Mouse (Mus musculus) inflammation-experienced regulatory T-cells, adult 6 months (primary cell): ENCODE measurements around the gene Vmn1r54. TPM values are rescaled to one million over a fixed set of nuclear protein-coding genes. Genes with fewer than 3 reads are reported as not detected.
"Not testable (repeated sequence)": the region's sequence is repeated elsewhere in the genome, so short reads cannot be mapped to it uniquely, and the experiment has no call there.

Experiments
- ATAC-seq: one replicate; pipeline ENCODE4 v1.8.0; 2017
- polyA plus RNA-seq, 3 experiments: library from polyadenylated mRNA; unstranded; fragments of 100-300 nt; shearing (Covaris generic); gene quantifications; one replicate each; pipeline ENCODE4 v1.2.1; 2017

Vmn1r54 gene
- not detected for polyA plus RNA-seq

DNA sequence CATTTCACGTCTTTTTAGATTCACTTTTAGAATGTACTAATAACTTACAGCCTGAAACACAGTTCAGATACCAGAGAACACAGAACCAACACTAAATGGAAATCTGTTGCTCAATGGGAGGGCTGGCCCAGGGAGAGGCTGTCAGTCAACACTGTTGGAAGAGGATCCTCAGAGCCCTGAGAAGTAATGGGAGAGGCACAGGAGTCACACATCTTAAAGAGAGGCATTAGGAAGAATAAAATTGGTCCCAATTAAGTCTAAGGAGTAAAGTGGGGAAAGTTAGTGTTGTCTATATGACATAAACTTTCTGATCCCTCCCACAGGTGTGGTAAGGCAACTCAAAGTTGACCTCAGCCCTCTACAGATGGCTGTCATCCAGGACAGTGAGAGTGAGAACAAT is at the start of gene Vmn1r54:
Gene Vmn1r54 (plus strand): TSS at position 301 of the 400 bp plus-strand sequence.
- no peak for ATAC-seq

- ATAC-seq, result not testable (repeated sequence)
These were observed 43.6 kb upstream of the Vmn1r54 start, which contains the start of gene V1ra8 for GRCm38 (mm10) chr6:90202493-90202892. Gene V1ra8 (plus strand): TSS chr6:90202793.

GRCm38 (mm10) chr6:90224338-90224737 is 21.8 kb upstream of the Vmn1r54 start, which contains the start of gene Vmn1r53:
Gene Vmn1r53 (minus strand): TSS chr6:90224438.
- ATAC-seq, result no peak

DNA sequence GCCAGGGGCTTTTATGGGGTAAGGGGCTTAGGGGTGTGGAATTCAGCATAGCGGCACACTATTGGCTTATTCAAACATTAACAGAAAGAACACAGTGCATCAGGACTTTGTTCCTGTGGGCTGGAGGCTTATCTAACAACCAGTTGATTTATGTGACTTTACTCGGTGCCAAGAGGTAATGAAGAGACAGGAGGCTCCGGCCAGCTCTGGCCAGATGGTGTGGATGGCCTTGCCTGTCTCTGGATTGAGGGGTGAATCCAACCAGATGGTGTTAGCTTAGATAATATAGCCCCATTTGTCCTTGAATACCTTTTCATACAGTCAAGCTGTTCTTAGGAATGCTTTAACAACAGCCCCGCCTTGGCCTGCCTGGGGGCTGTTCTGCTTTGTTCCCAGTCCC is 14.0 kb upstream of the Vmn1r54 start:
- ATAC-seq, result not testable (repeated sequence)

DNA sequence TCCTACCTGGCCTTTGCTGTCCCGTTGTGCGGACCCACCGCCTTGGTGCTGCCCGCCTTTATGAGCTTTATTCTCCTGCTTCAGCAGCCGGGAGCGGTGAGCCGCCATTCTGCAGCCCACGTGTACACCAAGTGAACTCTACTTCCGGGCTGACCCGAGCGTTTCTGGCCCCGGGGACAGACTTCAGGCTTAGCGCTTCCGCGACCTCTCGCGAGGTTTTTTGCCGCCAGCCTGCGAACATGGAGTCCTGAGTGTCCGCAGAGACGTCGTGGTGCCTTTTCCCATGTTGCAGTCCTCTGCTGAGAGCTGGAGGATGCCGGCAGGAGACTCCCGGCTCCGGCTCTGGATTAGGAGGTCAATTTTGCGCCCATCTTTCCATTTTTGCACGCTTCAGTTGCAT is 13.4 kb upstream of the Vmn1r54 start:
- ATAC-seq, result no peak

GRCm38 (mm10) chr6:90244019-90244418 is 2.1 kb upstream of the Vmn1r54 start:
- ATAC-seq, result no peak

DNA sequence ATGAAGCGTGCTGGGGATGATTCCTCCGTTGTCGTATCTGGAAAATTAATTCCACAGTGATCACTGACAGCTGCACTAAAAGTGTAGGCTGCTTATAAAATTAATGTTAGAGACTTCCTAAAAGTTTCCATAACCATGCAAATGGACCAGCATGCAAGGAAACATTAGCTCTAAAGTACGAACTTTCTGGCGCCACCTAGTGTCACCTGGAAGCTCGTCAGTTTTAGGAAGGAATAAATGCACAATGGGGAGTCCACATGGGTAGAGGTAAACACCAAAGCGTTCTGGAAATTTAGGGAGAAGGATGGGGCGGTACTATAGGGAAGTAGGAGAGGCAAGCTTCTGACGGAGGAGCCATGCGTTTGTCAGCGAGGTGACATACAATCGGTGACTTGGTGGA is 42.2 kb downstream of the Vmn1r54 start:
- ATAC-seq, result no peak

- no peak for ATAC-seq
These were observed 54.8 kb downstream of the Vmn1r54 start, which contains the start of gene BC048671 for GRCm38 (mm10) chr6:90300919-90301318. Gene BC048671 (plus strand): TSS chr6:90301219.

GRCm38 (mm10) chr6:90306315-90306975 is 60.3 kb downstream of the Vmn1r54 start:
- ATAC-seq, result no peak

DNA sequence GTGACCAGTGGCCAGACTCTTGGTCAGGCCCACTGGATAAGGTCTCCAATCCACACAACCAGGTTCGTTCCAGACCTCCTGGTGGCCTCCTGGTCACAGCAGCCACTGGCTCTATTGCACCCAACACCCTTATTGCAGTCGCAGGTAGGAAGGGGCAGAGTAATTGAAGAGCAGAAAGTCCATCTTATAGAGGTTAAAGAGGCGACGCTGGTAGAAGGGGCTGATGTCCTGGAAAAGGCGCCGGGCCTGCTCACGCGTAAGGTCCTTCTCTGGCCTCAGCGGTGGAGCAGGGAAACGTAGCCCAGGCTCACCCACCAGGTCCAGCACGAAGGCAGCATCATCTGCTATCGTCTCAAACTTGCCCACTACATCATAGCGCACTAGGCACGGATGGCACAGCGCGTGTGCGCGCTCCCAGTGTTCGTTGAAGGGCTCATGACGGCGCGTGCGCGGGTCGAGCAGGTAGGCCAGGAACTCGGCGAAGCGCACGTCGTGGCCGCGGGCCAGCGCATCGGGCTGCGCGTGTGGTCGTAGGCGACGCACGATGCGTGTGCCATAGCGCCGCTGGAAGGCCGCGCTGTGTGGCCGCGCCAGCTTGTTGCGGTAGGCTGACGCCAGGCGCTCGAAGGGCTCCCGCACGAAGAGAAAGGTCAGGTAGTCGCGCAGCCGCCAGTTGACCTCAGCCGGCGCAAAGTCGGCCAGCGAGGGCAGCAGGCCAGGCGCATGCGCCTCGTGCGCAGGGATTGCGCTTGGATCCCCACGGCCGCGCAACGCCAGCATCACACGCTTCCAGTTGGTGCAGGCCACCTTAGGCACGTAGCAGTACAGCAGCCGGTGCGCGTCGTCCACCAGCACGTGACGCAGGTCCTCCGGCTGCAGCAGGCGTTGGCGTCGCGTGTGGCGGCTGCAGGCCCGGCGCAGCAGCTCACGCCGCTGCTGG is 63.0 kb downstream of the Vmn1r54 start:
- ATAC-seq, result no peak

DNA sequence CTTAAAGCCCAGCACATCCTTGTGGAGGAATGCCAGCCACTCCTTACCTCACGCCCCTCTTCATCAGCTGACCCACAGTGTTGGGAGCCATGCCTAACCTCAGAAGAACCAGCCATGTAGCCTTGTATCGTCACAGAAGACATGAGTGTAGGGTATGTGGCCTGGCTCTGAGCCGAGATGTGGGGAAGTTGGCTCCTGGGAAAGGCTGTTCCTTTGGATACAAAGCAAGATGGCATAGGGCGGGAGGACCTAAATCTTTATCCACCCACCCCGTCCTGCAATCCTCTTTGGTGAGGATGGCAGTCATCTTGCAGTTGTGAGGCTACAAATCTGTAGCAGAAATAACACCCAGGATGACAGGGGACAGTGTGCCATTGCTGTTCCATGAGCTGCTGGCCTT is 69.9 kb downstream of the Vmn1r54 start:
- ATAC-seq, result no peak

DNA sequence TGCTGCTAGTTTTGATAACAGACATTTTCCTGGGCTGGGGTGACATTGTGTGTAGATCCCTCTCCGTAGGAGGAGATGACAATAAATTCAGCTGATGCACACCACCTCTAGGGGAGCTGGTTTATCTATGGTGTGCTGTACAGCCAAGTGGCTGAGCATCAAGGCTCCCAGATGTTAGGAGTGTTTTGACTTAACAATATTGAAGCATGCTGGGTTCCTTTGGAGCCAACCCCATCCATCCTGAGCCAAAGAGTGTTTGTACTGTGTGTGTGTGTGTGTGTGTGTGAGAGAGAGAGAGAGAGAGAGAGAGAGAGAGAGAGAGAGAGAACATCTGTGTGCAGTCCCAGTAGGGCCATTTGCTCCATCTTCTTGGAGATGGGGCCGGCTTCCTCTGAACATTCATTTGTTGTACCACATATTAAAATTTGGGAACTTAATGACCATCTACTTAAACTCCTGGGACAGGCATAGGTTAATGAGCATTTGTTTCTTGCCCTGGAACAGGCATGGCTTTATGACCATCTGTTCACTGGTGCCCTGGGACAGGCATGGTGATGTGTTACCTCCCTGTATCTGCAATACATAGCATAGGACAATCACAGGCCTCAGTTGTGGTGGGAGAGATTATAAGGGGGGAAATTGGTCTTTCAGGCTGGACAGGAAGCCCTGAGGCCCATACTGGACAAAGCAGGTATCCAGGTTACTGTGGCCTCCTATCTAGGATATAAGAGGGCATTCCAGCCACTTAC is 71.6 kb downstream of the Vmn1r54 start:
- ATAC-seq, result no peak

DNA sequence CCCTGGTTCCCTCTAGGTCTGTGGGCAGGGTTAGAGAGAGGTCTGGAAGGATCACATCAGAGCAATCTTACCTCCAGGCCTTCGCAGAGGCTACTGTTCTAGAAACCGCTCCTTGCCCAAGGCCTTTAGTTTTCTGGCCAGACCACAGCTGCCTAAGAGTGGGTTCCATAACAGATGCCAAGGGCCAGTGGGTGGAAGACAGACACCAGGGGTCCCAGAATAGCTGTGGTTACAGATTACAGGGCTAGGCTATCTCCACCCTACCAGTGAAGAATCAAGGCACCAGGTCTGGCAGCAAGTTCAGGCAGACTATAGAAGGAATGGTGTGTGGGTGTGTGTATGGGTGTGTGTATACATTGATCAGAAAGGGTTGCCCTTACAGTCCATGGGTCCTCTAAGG is 72.9 kb downstream of the Vmn1r54 start:
- no peak for ATAC-seq

DNA sequence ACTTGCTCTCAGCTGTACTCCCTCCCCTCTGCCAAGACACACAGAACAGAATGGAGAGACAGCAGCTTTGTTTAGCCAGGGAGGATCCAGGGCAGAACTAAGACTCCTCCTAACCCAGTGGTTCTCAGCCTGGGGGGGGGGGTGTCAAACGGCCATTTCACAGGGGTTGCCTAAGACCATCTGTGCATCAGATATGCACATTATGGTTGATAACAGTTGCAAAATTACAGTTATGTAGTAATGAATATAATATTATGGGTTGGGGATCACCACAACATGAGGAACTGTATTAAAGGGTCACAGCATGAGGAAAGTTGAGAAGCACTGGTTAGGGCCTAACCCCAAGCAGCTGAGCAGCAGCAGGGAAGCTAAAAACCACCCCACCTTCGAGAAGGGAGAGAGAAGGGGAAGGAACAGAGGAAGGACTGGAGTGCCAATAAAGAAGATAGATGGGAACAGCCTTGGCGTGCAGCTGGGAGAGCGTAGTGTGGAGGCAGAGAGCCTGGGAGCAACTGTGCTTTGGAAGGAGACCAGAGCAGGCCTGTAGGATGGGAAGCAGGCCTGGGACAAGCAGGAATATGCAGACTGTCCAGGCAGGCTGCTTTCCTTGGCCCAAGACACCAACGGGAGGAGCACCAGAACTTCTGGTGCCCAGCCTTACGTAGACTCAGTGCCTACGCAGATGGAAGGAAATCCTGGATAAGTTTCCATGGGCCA is 73.5 kb downstream of the Vmn1r54 start:
- no peak for ATAC-seq

- ATAC-seq, result no peak
These were observed 74.3 kb downstream of the Vmn1r54 start for GRCm38 (mm10) chr6:90320429-90320828.

Other genes starting within 250 kb of the Vmn1r54 start
- gene Vmn1r47, start 230.2 kb upstream of the Vmn1r54 start, polyA plus RNA-seq, result not detected
- not detected for gene Vmn1r48, start 209.5 kb upstream of the Vmn1r54 start, polyA plus RNA-seq
- under 1 TPM in 2 of 3 experiments, not detected in 1; 0.07 to 0.08 TPM for gene Vmn1r49, start 167.8 kb upstream of the Vmn1r54 start, polyA plus RNA-seq
- gene Vmn1r50, start 144.9 kb upstream of the Vmn1r54 start, polyA plus RNA-seq, result not detected
- not detected for gene Vmn1r51, start 123.7 kb upstream of the Vmn1r54 start, polyA plus RNA-seq
- gene Vmn1r52, start 71.5 kb upstream of the Vmn1r54 start, polyA plus RNA-seq, result not detected
- not detected for gene V1ra8, start 43.5 kb upstream of the Vmn1r54 start, polyA plus RNA-seq
- not detected for gene Vmn1r53, start 21.9 kb upstream of the Vmn1r54 start, polyA plus RNA-seq
- gene BC048671, start 54.9 kb downstream of the Vmn1r54 start, polyA plus RNA-seq, result not detected
- gene Chst13, start 78.9 kb downstream of the Vmn1r54 start, polyA plus RNA-seq, result not detected
- not detected for gene Uroc1, start 87.0 kb downstream of the Vmn1r54 start, polyA plus RNA-seq
- 1 to 10 TPM; 4.5 to 9.6 (median 7.7) TPM for gene Zxdc, start 123.2 kb downstream of the Vmn1r54 start, polyA plus RNA-seq
- under 1 TPM in 1 of 3 experiments, not detected in 2; 0.36 TPM for gene Cfap100, start 182.5 kb downstream of the Vmn1r54 start, polyA plus RNA-seq
- not detected for gene Klf15, start 216.3 kb downstream of the Vmn1r54 start, polyA plus RNA-seq
- under 1 TPM in 2 of 3 experiments, not detected in 1; 0.34 to 0.77 TPM for gene Aldh1l1, start 240.1 kb downstream of the Vmn1r54 start, polyA plus RNA-seq